8 mouse cellular contexts compared by ENCODE assay signal in the genomic region with DNA sequence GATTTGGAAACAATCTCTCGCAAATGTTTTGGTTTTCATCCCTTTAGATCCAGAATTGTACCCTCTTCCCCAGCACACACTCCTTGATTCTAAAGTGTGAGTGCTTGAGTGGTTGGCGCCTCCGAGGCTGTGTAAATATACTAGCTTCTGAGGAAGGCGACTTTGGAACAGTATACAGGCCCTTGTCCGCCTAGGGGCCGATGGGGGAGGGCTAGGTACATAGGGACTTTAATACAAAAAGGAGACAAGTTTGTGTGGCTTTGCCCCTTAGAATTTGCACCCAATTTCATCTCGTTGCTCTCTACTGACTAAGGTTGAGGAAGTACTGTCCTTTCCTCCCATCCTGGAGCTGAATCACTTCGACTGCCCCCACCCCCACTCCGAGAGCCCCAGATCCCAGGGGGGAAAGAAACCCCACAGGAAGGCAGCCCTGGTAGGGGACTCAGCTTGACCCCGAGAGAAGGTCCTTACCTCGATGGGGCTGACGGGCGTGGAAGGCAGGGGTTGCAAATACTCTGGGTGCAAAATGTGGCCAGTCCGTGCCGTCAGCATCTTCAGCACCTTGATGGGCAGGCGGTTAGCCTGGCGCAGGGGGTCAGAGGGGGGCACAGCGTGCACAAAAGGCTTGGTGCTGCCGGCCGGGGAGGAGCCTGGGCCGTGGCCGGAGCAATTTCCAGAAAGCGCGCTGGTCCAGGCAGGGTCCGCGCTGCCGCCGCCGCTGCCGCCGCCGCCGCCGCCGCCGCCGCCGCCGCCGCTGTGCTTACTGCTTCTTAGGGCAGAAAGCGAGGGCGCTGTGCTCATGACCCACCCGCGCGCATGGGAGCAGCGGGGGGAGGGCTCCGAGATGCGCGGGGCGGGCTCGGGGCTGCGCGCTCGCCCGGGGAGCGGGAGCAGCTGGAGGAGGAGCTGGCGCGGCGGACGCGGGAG. TPM values are rescaled to one million over a fixed set of nuclear protein-coding genes. Genes with fewer than 3 reads are reported as not detected.
DNase-seq lines count a peak whose midpoint lies in the region; ATAC-seq and TF ChIP-seq lines count a peak whose summit lies in the region.

No protein-coding gene starts in this region.

- no peaks in the 10 kb centered on the region for H3K36me3 ChIP-seq in forebrain, embryonic 14.5 days (ENCODE audit: control insufficient read depth, insufficient read depth, low read length)
- peaks cover 11% of the 10 kb centered on the region; the same call in 1 of the 2 replicates for H3K36me3 ChIP-seq in intestine, postnatal 0 days (ENCODE audit: control insufficient read depth, insufficient read depth)

- H3K9ac ChIP-seq in forebrain, embryonic 14.5 days (ENCODE audit: low read length) = peak overlapping the region; percentile 70
- peak overlapping the region; percentile 90 for H3K9ac ChIP-seq in intestine, postnatal 0 days (ENCODE audit: low read depth, low read length)

- H3K4me2 ChIP-seq in forebrain, embryonic 14.5 days (ENCODE audit: low read length) = peak overlapping the region; percentile 92
- H3K4me2 ChIP-seq in intestine, postnatal 0 days (replicated peaks; ENCODE audit: low read depth) = peak overlapping the region; percentile 95

- DNase-seq in heart, adult 11 months = peak; percentile 96
- no peak for DNase-seq in heart, postnatal 25 days (ENCODE audit: low spot score)
- DNase-seq in ZHBTc4 (ENCODE audit: low read depth, low spot score) = peak; percentile 63
- peak; percentile 44 for DNase-seq in forebrain, embryonic 14.5 days (ENCODE audit: low spot score)
- DNase-seq in lung, adult 18-20 months = peak; percentile 73 to 74
- peak; percentile 47 for DNase-seq in ovary, postnatal 14 days (ENCODE audit: low spot score)

- H3K4me1 ChIP-seq in forebrain, embryonic 14.5 days (ENCODE audit: control insufficient read depth, insufficient read depth, low read length) = peaks cover 27% of the 10 kb centered on the region
- 0 out of 2 replicates have a peak, but pooled peaks cover 2% of the 10 kb centered on the region for H3K4me1 ChIP-seq in intestine, postnatal 0 days (replicated peaks; ENCODE audit: control insufficient read depth, insufficient read depth, low read length)

- H3K27ac ChIP-seq in forebrain, embryonic 14.5 days (ENCODE audit: low read depth, low read length) = peak overlapping the region; percentile 91
- H3K27ac ChIP-seq in intestine, postnatal 0 days (ENCODE audit: low read depth, low read length) = peak overlapping the region; percentile 95

- H3K4me3 ChIP-seq in forebrain, embryonic 14.5 days (ENCODE audit: low read depth, low read length) = peak overlapping the region; percentile 66
- H3K4me3 ChIP-seq in intestine, postnatal 0 days (ENCODE audit: low read depth, low read length) = peak overlapping the region; percentile 82

- peak; percentile 6; the same call in 1 of the 2 replicates for ATAC-seq in forebrain, embryonic 14.5 days
- ATAC-seq in intestine, postnatal 0 days = peak; percentile 8
- ATAC-seq in granulocyte monocyte progenitor cell, adult 5-6 weeks (replicated peaks; ENCODE audit: poor library complexity, severe bottlenecking) = no peak

- H3K9me3 ChIP-seq in forebrain, embryonic 14.5 days (replicated peaks; ENCODE audit: control insufficient read depth, low read length) = no peaks in the 10 kb centered on the region
- H3K9me3 ChIP-seq in intestine, postnatal 0 days (ENCODE audit: control insufficient read depth) = no peaks in the 10 kb centered on the region

- intact Hi-C loops in heart, postnatal 25 days (cut with DNase I) = loop anchor here (1.0 to 10.0 kb wide), 6 partner anchors 35 to 1538 kb away; no protein-coding TSS in a partner anchor

- H3K27me3 ChIP-seq in forebrain, embryonic 14.5 days (replicated peaks; ENCODE audit: control insufficient read depth, insufficient read depth, low read length) = peaks cover 66% of the 10 kb centered on the region
- no peaks in the 10 kb centered on the region for H3K27me3 ChIP-seq in intestine, postnatal 0 days (replicated peaks; ENCODE audit: control insufficient read depth, insufficient read depth, low read length)

- no peak for TF ChIP-seq CTCF in intestine, postnatal 0 days (IDR thresholded peaks at IDR 0.05; ENCODE audit: low read depth)

- under 1% methylated on average over 40 of the region's 61 CpGs for WGBS in forebrain, embryonic 14.5 days
- under 1% methylated on average over 50 of the region's 61 CpGs for WGBS in intestine, postnatal 0 days

RNA-seq across cellular contexts. Expression of a gene that starts 2.4 kb away (rescaled TPM):
- 1 to 10 TPM; 1.5 to 2.1 TPM for total RNA-seq in heart, postnatal 25 days (2021)
- polyA plus RNA-seq in forebrain, embryonic 14.5 days (2014; fragmentation: Nextera tagmentation; extraction: Ambion mirVana) = 4.4 and 4.6 TPM in 2 replicates
- polyA plus RNA-seq in intestine, postnatal 0 days (2015; fragmentation: Nextera tagmentation; extraction: Ambion mirVana) = 5.7 and 6.5 TPM in 2 replicates
- not detected in 2 replicates for total RNA-seq in granulocyte monocyte progenitor cell, adult 5-6 weeks (2014; fragmentation: Nextera tagmentation)
- 0.04 and 0.05 TPM in 2 replicates for total RNA-seq in granulocyte monocyte progenitor cell, adult 5-6 weeks (2017)

RNA-seq across cellular contexts. Expression of a gene that starts 32.5 kb away (rescaled TPM):
- total RNA-seq in heart, postnatal 25 days (2021) = 1 to 10 TPM in 1 of 2 experiments, under 1 TPM in 1; 0.83 to 1.8 TPM
- polyA plus RNA-seq in forebrain, embryonic 14.5 days (2014; fragmentation: Nextera tagmentation; extraction: Ambion mirVana) = 0.31 TPM in 1 of 2 replicates, not detected in the other
- polyA plus RNA-seq in intestine, postnatal 0 days (2015; fragmentation: Nextera tagmentation; extraction: Ambion mirVana) = 0.73 and 1.8 TPM in 2 replicates
- 30.9 and 34.8 TPM in 2 replicates for total RNA-seq in granulocyte monocyte progenitor cell, adult 5-6 weeks (2014; fragmentation: Nextera tagmentation)
- total RNA-seq in granulocyte monocyte progenitor cell, adult 5-6 weeks (2017) = 19.3 and 23.4 TPM in 2 replicates

Comparison
In these comparisons a context has a peak if more than half of its experiments do, and no peak if none do; other contexts are left out.
1. RNA of a gene that starts 32.5 kb away (total RNA-seq): 19.3 to 34.8 TPM in granulocyte monocyte progenitor cell, adult 5-6 weeks; 0.83 to 1.8 TPM in heart, postnatal 25 days; every median in the first group is over 4 times any median in the second.